Mouse (Mus musculus) layer of hippocampus, adult 18-20 months (tissue): ENCODE measurements around the gene Card9. TPM values are rescaled to one million over a fixed set of nuclear protein-coding genes. Genes with fewer than 3 reads are reported as not detected.

Experiments
- DNase-seq, 2 experiments: peaks; one replicate each; pipeline ENCODE4 v3.0.0; 2022; ENCODE audit warnings: low spot score in 2 of 2
- total RNA-seq, 2 experiments: library from RNA; stranded (reverse); gene quantifications; 2 replicates each; pipeline ENCODE4 v1.2.3; 2021

Gene Card9
- total RNA-seq, 2 experiments from 2014 or later: 1.5 to 3.5 TPM

GRCm38 (mm10) chr2:26306702-26307101 lies 54.0 kb downstream of the Card9 start:
- no peak for DNase-seq

- DNase-seq: no peak
These were observed 55.2 kb downstream of the Card9 start for GRCm38 (mm10) chr2:26305555-26305954.

GRCm38 (mm10) chr2:26304711-26305110 lies 56.0 kb downstream of the Card9 start:
- DNase-seq: no peak

Other genes starting within 250 kb of the Card9 start
- gene Nacc2, start 237.7 kb downstream of the Card9 start, total RNA-seq: 10 to 100 TPM; 64.6 to 78.3 TPM
- under 1 TPM in 1 of 2 experiments, not detected in 1; 0.15 TPM for gene Lhx3, start 152.6 kb downstream of the Card9 start, total RNA-seq
- 10 to 100 TPM; 24.2 to 25.5 TPM for gene Qsox2, start 123.4 kb downstream of the Card9 start, total RNA-seq
- under 1 TPM; 0.63 to 0.82 TPM for gene Ccdc187, start 66.4 kb downstream of the Card9 start, total RNA-seq
- 10 to 100 TPM; 37.4 to 38.4 TPM for gene Gpsm1, start 45.4 kb downstream of the Card9 start, total RNA-seq
- gene Dnlz, start 8.8 kb downstream of the Card9 start, total RNA-seq: 10 to 100 TPM; 26.0 to 28.4 TPM
- gene Snapc4, start 19.7 kb upstream of the Card9 start, total RNA-seq: 10 to 100 TPM; 58.8 to 64.6 TPM
- 100 to 1,000 TPM; 140 to 141 TPM for gene Entr1, start 28.4 kb upstream of the Card9 start, total RNA-seq
- 10 to 100 TPM; 83.4 to 91.8 TPM for gene Pmpca, start 28.4 kb upstream of the Card9 start, total RNA-seq
- 10 to 100 TPM; 23.3 to 24.5 TPM for gene Inpp5e, start 48.3 kb upstream of the Card9 start, total RNA-seq
- 10 to 100 TPM; 50.3 to 50.4 TPM for gene Sec16a, start 84.3 kb upstream of the Card9 start, total RNA-seq
- gene Notch1, start 155.7 kb upstream of the Card9 start, total RNA-seq: 10 to 100 TPM; 26.4 to 26.9 TPM
- 10 to 100 TPM; 53.5 to 59.7 TPM for gene Egfl7, start 219.1 kb upstream of the Card9 start, total RNA-seq
- gene Gm20532, start 225.7 kb upstream of the Card9 start, total RNA-seq: not detected
- 1 to 10 TPM; 2.1 to 2.5 TPM for gene Agpat2, start 243.5 kb upstream of the Card9 start, total RNA-seq